Mouse (Mus musculus) embryonic facial prominence, embryonic 12.5 days (tissue): ENCODE results near the gene Rab42. TPM values are rescaled to one million over a fixed set of nuclear protein-coding genes. Genes with fewer than 3 reads are reported as not detected.
"Not testable (repeated sequence)": the region's sequence is repeated elsewhere in the genome, so short reads cannot be mapped to it uniquely, and the experiment has no call there.

ENCODE experiments used
- ATAC-seq: fragments of 200-750 bp; cut with Nextera tagmentation; 2 replicates; pipeline ENCODE4 v1.8.0; 2017; ENCODE audit not compliant: insufficient number of reproducible peaks, insufficient read depth, low FRiP score, low TSS enrichment
- H3K27ac ChIP-seq: fragments of 300-500 bp; sonication (generic); 2 replicates; pipeline ENCODE4 v1.5.1; 2016; ENCODE audit warnings: mild to moderate bottlenecking
- H3K27me3 ChIP-seq: fragments of 300-500 bp; sonication (generic); 2 replicates; pipeline ENCODE4 v1.6.1; 2016; ENCODE audit warnings: mild to moderate bottlenecking, moderate library complexity
- H3K36me3 ChIP-seq: fragments of 300-500 bp; sonication (generic); 2 replicates; pipeline ENCODE4 v1.6.1; 2016; ENCODE audit warnings: mild to moderate bottlenecking
- H3K4me1 ChIP-seq: fragments of 300-500 bp; sonication (generic); 2 replicates; pipeline ENCODE4 v1.6.1; 2016
- H3K4me2 ChIP-seq: fragments of 300-500 bp; sonication (generic); replicated peaks from 2 replicates; pipeline ENCODE4 v1.6.1; 2016; ENCODE audit warnings: mild to moderate bottlenecking, moderate library complexity
- H3K4me3 ChIP-seq: fragments of 300-500 bp; sonication (generic); 2 replicates; pipeline ENCODE4 v1.5.1; 2016; ENCODE audit warnings: mild to moderate bottlenecking
- H3K9ac ChIP-seq: fragments of 300-500 bp; sonication (generic); 2 replicates; pipeline ENCODE4 v1.6.1; 2016; ENCODE audit warnings: mild to moderate bottlenecking, moderate library complexity
- H3K9me3 ChIP-seq: fragments of 300-500 bp; sonication (generic); 2 replicates; pipeline ENCODE4 v1.6.1; 2016; ENCODE audit warnings: mild to moderate bottlenecking, moderate library complexity
- WGBS: fragments of 180-500 bp; shearing (Covaris S2); methylation state at CpG from one replicate; pipeline ENCODE4 v1.1.7; 2016; 5-methylcytosine and 5-hydroxymethylcytosine counted together
- polyA plus RNA-seq: library from polyadenylated mRNA; unstranded; fragments of >200 nt; fragmentation: Nextera tagmentation; extraction: Ambion mirVana; gene quantifications from 2 replicates; pipeline ENCODE4 v1.2.1, GENCODE M21; 2016

Rab42 gene
- polyA plus RNA-seq, 1 experiment from 2014 or later = 1.8 TPM

DNA sequence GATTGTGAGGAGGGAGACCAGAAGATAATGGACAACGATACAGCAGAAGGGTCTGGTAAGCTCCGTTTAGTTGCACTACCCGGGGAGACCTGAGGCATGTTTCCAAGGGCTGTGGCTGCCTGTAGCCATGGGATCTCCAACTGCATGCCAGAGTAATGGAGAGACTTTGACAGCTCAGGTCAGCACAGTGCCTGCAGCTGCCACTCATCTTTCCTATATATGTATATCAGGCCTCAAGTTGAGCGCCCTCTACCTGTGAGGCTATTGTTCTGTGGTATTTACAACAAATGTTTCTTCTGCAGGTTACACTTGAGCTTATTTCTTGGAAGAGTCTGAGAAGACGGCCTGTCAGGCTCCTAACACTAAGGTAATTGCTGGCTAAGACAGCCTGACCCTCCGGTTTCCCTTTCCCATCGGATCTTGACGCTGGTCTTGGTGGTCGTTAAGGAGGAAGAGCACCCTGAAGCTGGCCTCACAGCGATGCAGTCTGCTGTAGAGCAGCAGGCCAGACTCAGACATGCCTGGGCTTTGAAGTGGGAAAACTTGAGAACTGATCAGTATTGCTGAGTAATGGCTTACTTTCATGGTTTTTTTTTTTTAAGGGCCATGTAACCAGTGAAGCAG is 6.8 kb upstream of the Rab42 start:
- H3K4me3 ChIP-seq = peak overlapping the region; percentile 80
- peaks cover 11% of the 10 kb centered on the region for H3K4me1 ChIP-seq
- 32% methylated on average over 10 of the region's 10 CpGs for WGBS
- no peak for ATAC-seq
- peak overlapping the region; percentile 92 for H3K27ac ChIP-seq
- H3K36me3 ChIP-seq = peaks cover 40% of the 10 kb centered on the region
- H3K9me3 ChIP-seq = no peaks in the 10 kb centered on the region
- no peaks in the 10 kb centered on the region for H3K27me3 ChIP-seq
- H3K9ac ChIP-seq = peak overlapping the region; percentile 91
- H3K4me2 ChIP-seq = peak overlapping the region; percentile 87

DNA sequence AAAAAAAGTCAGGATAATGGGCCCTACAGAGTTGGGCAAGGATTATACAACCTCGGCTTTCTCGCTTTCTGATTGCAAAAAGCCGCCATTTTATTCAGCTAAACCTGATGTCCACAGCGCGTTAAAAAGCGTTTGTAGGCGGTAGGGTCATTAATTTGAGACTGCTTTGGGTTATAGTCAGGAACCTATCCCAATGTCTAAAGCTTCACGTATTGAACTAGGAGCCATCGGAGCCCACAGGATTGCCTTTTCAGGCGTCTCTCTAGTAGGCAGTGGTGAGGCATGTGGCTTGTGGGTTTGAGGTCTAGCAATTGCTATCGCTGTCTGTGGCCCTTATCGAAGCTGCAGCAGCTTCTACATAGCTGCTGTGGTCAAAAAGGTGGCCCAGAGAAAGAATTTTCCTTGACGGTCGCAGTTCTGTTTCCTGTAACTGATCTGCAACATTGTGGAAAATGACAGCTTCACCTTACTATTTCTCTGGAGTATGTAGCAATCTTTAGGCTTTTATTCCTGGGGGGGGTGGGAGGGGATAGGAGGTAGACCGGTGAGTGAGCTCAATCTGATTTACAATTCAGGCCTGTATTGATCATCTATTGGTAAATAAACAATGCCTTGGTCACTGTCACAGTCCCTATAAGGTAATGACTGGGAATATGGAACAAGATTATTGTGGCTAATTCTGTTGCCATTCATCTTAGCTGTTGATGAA is 6.1 kb upstream of the Rab42 start:
- Histone ChIP-seq H3K9me3 (no peaks in the 10 kb centered on the region), H3K27me3 (no peaks in the 10 kb centered on the region), H3K36me3 (peaks cover 40% of the 10 kb centered on the region), H3K27ac (peak overlapping the region; percentile 92), H3K4me1 (peaks cover 11% of the 10 kb centered on the region), H3K9ac (peak overlapping the region; percentile 91), H3K4me2 (peak overlapping the region; percentile 87), H3K4me3 (peak overlapping the region; percentile 80)
- under 1% methylated on average over 15 of the region's 15 CpGs for WGBS
- no peak for ATAC-seq

DNA sequence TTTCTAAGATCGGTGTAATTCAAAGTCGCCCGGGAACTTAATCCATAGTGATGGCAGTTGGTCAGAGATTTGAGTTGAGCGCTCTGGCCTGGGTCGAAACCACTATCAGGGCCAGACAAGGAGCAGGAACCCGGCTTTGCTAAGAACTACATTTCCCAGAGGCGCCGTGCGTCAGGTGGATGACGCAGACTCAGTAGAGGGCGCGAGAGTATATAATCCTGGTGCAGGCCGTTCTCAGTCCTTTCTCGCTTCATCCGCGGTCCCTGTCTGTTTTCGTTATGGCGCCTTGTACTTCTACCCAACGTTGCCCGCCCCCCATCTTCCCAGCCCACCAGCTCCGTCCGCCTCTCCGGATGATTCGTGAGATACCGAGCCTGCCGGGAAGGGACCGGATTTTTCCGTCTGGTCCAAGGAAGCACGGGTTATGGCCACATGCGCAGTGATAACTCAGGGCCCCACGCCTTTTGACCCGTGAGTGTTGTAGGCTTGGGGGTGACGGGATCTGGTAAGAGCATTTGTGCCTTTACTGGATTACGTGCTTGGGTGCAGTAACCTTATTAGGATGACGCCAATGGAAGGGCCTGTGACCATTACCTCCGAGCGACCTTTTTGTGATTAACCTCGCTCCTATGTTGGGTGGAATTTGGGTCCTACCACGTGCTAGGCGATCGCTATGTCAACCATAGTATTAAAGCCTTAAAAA is 5.4 kb upstream of the Rab42 start:
- Histone ChIP-seq H3K4me3 (peak overlapping the region; percentile 80), H3K27me3 (no peaks in the 10 kb centered on the region), H3K4me1 (peaks cover 11% of the 10 kb centered on the region), H3K36me3 (peaks cover 32% of the 10 kb centered on the region), H3K9ac (peak overlapping the region; percentile 91), H3K27ac (peak overlapping the region; percentile 92), H3K4me2 (peak overlapping the region; percentile 87), H3K9me3 (no peaks in the 10 kb centered on the region)
- peak; percentile 82 for ATAC-seq
- WGBS = 1% methylated on average over 41 of the region's 41 CpGs

DNA sequence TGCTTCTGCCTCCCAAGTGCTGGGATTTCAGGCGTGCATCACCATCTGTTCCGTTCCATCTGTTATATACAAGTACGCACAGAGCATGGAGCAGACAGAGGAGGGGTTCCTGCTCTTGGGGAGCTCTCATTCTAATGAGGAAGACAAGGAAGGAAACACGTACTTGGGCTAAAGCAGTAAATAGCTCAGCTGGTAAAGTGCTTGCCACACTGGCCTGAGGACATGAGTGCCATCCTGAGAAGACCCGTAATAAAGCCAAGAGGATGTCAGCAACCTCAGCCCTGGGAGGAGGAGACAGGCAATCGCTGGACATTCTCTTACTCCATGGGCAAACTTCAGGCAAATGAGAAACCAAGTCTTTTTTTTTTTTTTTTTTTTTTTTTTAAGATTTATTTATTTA is 2.8 kb upstream of the Rab42 start:
- no peaks in the 10 kb centered on the region for H3K27me3 ChIP-seq
- no peak for ATAC-seq
- 81% methylated on average over 6 of the region's 6 CpGs for WGBS
- H3K36me3 ChIP-seq = peaks cover 17% of the 10 kb centered on the region
- H3K9me3 ChIP-seq = no peaks in the 10 kb centered on the region
- H3K4me3 ChIP-seq = no peak overlapping the region
- H3K4me2 ChIP-seq = no peak overlapping the region
- no peak overlapping the region for H3K9ac ChIP-seq
- no peak overlapping the region for H3K27ac ChIP-seq
- H3K4me1 ChIP-seq = peaks cover 16% of the 10 kb centered on the region

DNA sequence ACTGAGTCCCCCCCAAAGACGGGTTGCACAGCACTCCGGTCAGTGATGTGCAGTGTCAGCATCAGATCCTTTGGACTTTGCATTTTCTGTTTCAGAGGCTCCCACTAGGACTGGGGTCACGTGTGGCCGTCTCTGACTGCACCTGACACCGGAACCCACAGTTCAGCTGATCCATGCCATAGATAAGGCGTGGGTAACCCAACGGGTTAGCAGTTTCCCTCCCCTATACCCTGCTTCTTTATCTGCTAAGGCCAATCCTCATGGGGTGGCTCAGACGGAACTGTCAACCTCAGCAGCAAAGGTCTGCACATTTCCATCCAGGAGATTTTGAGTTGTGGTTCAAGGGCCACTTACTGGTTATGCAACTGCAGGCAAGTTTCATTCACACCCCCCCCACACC is 2.1 kb upstream of the Rab42 start:
- no peak overlapping the region for H3K9ac ChIP-seq
- ATAC-seq = no peak
- no peaks in the 10 kb centered on the region for H3K27me3 ChIP-seq
- H3K4me1 ChIP-seq = peaks cover 14% of the 10 kb centered on the region
- H3K27ac ChIP-seq = no peak overlapping the region
- H3K4me3 ChIP-seq = no peak overlapping the region
- H3K9me3 ChIP-seq = no peaks in the 10 kb centered on the region
- peaks cover 9% of the 10 kb centered on the region for H3K36me3 ChIP-seq
- H3K4me2 ChIP-seq = no peak overlapping the region
- 80% methylated on average over 8 of the region's 8 CpGs for WGBS

DNA sequence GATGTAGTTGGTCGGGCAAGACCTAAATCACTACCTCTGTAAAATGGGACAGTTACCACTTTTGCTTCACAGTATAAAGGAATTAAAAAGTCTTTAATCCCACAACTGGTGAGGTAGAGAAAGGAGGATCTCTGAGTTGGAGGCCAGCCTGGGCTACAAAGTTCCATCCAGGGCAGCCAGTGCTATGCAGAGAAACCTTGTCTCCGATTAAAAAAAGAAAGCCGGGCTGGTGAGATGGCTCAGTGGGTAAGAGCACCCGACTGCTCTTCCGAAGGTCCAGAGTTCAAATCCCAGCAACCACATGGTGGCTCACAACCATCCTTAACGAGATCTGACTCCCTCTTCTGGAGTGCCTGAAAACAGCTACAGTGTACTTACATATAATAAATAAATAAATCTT is 299 bp upstream of the Rab42 start:
- not testable (repeated sequence) for H3K4me1 ChIP-seq, ATAC-seq, H3K36me3 ChIP-seq, H3K27me3 ChIP-seq, H3K27ac ChIP-seq, H3K9me3 ChIP-seq
- H3K9ac ChIP-seq = peak overlapping the region; percentile 28; the same call in 1 of the 2 replicates
- WGBS = 48% methylated on average over 6 of the region's 6 CpGs
- peak overlapping the region; percentile 43 for H3K4me3 ChIP-seq
- peak overlapping the region; percentile 64 for H3K4me2 ChIP-seq

DNA sequence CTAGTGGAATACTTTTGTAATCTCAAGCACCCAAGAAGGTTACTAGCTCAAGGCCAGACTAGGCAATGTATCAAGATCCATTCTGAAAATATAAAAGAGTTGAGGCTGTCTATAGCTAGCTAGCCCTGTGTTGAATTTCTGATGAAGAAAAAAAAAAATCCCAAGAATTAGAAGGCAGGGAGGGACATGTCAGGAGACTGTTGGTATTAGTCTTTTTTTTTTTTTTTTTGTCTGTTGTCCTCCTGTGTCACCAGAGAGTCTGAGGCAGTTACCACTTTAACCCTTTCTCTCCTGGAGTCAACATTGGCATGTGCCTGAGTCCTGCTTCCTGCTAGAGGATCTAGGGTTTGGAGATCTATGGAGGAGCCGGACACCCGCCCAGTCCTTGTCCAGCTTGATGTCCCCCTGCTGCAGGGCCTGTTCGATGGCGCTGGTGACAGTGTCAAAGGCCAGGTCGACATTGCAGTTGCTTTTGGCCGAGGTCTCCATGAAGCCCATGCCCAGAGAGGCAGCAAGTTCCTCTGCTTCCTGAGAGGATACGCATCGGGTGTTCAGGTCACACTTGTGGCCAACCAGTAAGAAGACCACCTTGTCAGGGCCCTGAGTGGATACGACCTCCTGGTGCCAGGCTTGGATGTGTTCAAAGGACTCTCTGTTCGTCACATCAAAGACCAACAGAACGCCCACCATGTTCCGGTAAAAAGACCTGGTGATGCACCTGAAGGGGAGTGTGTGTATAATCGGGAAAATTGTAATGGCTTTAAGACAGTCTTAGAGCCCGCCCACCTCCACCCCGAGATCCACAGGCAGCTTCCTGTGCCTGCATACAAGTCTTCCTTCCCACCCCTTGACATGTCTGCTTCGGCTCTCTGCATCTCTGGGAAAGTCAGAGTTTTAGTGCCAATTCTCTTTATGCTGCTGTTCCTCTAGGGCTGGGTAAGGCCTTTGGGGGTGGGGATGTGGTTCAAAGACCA is 933 bp downstream of the Rab42 start:
- whole genome bisulfite sequencing = 61% methylated on average over 16 of the region's 16 CpGs
- peak overlapping the region; percentile 43 for H3K4me3 ChIP-seq
- 0 out of 2 replicates have a peak, but pooled peaks have one; percentile 4 for ATAC-seq
- H3K4me1 ChIP-seq = 0 out of 2 replicates have a peak, but pooled peaks cover 5% of the 10 kb centered on the region
- peak overlapping the region; percentile 28; the same call in 1 of the 2 replicates for H3K9ac ChIP-seq
- no peaks in the 10 kb centered on the region for H3K9me3 ChIP-seq
- H3K27ac ChIP-seq = no peak overlapping the region
- H3K27me3 ChIP-seq = no peaks in the 10 kb centered on the region
- peak overlapping the region; percentile 64 for H3K4me2 ChIP-seq
- no peaks in the 10 kb centered on the region for H3K36me3 ChIP-seq

DNA sequence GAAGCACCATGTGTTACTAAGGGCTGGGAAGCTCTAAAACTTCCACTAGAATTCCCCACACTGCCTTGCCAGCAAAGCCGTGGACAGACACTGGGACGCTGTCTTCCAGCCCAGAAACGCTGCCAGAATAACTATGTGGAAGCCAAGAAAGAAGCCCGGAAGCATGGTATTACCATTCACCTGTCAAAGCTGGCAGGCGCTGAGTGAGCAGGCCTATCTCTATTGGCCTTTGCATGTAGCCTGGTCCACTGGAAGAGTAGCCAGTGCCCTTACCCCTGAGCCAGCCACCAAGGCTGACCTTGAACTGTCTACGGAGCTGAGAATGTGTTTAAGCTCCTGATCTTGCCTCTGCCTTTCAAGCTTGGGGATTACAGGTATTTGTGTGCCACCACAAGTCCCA is 1.7 kb downstream of the Rab42 start:
- WGBS = 82% methylated on average over 6 of the region's 6 CpGs

DNA sequence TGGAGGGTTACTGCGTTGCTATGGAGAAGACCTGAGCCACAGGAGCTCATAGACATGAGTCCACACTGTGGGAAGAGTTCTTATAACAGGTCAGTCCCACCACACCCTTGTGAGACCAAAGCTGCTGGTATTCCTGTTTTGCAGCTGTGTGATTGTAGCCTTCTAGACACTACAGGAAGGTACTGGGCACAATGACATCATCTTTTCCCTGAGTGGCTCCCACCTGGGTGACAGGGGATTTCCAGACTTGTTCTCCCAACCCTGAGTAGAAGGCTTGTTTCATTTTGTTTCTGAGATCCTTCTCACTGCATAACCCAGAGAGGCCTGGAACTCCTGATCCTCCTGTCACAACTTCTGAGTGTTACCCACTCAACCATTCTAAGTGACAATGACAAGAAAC is 3.3 kb downstream of the Rab42 start:
- no peak overlapping the region for H3K9ac ChIP-seq
- no peak for ATAC-seq
- no peaks in the 10 kb centered on the region for H3K9me3 ChIP-seq
- H3K36me3 ChIP-seq = no peaks in the 10 kb centered on the region
- 0 out of 2 replicates have a peak, but pooled peaks cover 5% of the 10 kb centered on the region for H3K4me1 ChIP-seq
- H3K4me2 ChIP-seq = no peak overlapping the region
- H3K4me3 ChIP-seq = no peak overlapping the region
- 88% methylated on average over 1 of the region's 1 CpGs for WGBS
- H3K27ac ChIP-seq = no peak overlapping the region
- no peaks in the 10 kb centered on the region for H3K27me3 ChIP-seq

More for the DNA sequence above, 1.7 kb downstream of the Rab42 start:
- H3K27ac ChIP-seq = no peak overlapping the region
- no peaks in the 10 kb centered on the region for H3K36me3 ChIP-seq
- H3K4me2 ChIP-seq = no peak overlapping the region
- 0 out of 2 replicates have a peak, but pooled peaks cover 5% of the 10 kb centered on the region for H3K4me1 ChIP-seq
- no peaks in the 10 kb centered on the region for H3K27me3 ChIP-seq
- H3K4me3 ChIP-seq = no peak overlapping the region
- H3K9ac ChIP-seq = no peak overlapping the region
- no peaks in the 10 kb centered on the region for H3K9me3 ChIP-seq
- no peak for ATAC-seq

DNA sequence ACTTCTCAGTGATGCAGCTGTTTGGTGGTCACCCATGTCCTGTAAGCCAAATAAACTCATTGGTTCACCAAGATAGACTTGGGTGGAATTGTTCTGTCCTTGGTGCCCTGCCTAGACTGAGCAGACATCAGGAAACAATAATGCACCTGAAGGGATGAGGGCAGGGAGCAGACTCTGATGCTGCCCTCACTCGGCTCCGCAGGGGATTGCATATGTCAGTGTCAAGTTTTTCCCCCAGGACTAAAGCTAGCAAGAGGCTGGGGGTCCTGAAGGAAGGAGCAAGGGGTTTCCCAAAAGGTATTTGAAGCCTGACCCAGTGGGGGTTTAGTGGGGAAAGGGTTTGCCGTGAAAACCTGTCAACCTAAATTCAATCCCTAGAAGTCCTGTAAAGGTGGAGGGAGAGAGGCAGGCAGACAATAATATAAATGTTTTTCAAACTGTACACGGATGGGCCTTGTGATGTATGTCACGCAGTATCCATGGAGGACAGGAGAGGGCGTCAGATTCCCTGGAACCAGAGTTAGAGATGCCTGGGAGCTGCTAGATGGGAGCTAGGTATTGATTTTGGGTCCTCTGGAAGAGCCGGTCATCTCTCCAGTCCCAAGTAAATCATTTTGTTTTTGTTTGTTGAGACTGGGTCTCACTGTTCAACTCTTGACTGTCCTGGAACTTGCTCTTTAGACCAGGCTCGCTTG is 7.3 kb downstream of the Rab42 start:
- Histone ChIP-seq H3K36me3 (peaks cover 19% of the 10 kb centered on the region), H3K4me1 (no peaks in the 10 kb centered on the region), H3K27ac (no peak overlapping the region), H3K27me3 (no peaks in the 10 kb centered on the region), H3K4me2 (no peak overlapping the region), H3K9me3 (no peaks in the 10 kb centered on the region), H3K9ac (no peak overlapping the region), H3K4me3 (no peak overlapping the region)
- ATAC-seq = no peak
- WGBS = 42% methylated on average over 8 of the region's 8 CpGs
